Mouse (Mus musculus) B cell, adult 62 days (primary cell): ENCODE results near the gene Eno2. TPM values are rescaled to one million over a fixed set of nuclear protein-coding genes. Genes with fewer than 3 reads are reported as not detected.

Experiments used
- total RNA-seq: library from RNA; stranded (reverse); gene quantifications from 4 replicates; pipeline ENCODE4 v1.2.4, GENCODE M21; 2023

Gene Eno2
- 3.8 to 9.2 TPM (median 6.2 TPM) in 4 replicates for total RNA-seq

GRCm38 (mm10) chr6:124769101-124769765 is at the start of gene Eno2:
Gene Eno2 (minus strand): TSS chr6:124769673.

GRCm38 (mm10) chr6:124813933-124814332 is 44.5 kb upstream of the Eno2 start, which contains the start of gene Tpi1:
Gene Tpi1 (minus strand): TSS chr6:124814296.

GRCm38 (mm10) chr6:124808358-124809012 is 39.0 kb upstream of the Eno2 start, which contains the start of gene Spsb2:
Gene Spsb2 (plus strand): TSS chr6:124808661.

GRCm38 (mm10) chr6:124779222-124779983 is 9.9 kb upstream of the Eno2 start, which contains the start of gene Lrrc23:
Gene Lrrc23 (minus strand): TSS chr6:124779727.

GRCm38 (mm10) chr6:124755831-124756595 is 13.5 kb downstream of the Eno2 start, which contains the start of the genes Gm45234 and Atn1:
Gene Gm45234 (minus strand): TSS chr6:124756021.
Gene Atn1 (minus strand): TSS chr6:124756524.

GRCm38 (mm10) chr6:124740888-124741761 is 28.3 kb downstream of the Eno2 start, which contains the start of gene Grcc10:
Gene Grcc10 (minus strand): TSS chr6:124741374.

GRCm38 (mm10) chr6:124738511-124739023 is 30.9 kb downstream of the Eno2 start, which contains the start of gene Ptpn6:
Gene Ptpn6 (minus strand): TSS chr6:124738714.

GRCm38 (mm10) chr6:124711824-124712782 is 57.4 kb downstream of the Eno2 start, which contains the start of the genes Emg1 and Phb2:
Gene Emg1 (minus strand): TSS chr6:124712178.
Gene Phb2 (plus strand): TSS chr6:124712336.

Other genes starting within 250 kb of the Eno2 start
- gene C1s1, start 227.3 kb downstream of the Eno2 start, total RNA-seq: 0.19 to 0.85 TPM (median 0.56 TPM) in 4 replicates
- gene C1rb, start 199.4 kb downstream of the Eno2 start, total RNA-seq: not detected in 4 replicates
- gene C1s2, start 133.6 kb downstream of the Eno2 start, total RNA-seq: not detected in 4 replicates
- 42.2 to 48.8 TPM (median 45.2 TPM) in 4 replicates for gene Lpcat3, start 106.6 kb downstream of the Eno2 start, total RNA-seq
- 115 to 118 TPM (median 117 TPM) in 4 replicates for gene Emg1, start 57.5 kb downstream of the Eno2 start, total RNA-seq
- gene Phb2, start 57.3 kb downstream of the Eno2 start, total RNA-seq: 203 to 223 TPM (median 208 TPM) in 4 replicates
- 539 to 564 TPM (median 559 TPM) in 4 replicates for gene Ptpn6, start 31.0 kb downstream of the Eno2 start, total RNA-seq
- 241 to 258 TPM (median 254 TPM) in 4 replicates for gene Grcc10, start 28.3 kb downstream of the Eno2 start, total RNA-seq
- gene Gm45234, start 13.7 kb downstream of the Eno2 start, total RNA-seq: not detected in 4 replicates
- 25.6 to 34.0 TPM (median 29.7 TPM) in 4 replicates for gene Atn1, start 13.1 kb downstream of the Eno2 start, total RNA-seq
- 3.5 to 6.6 TPM (median 4.1 TPM) in 4 replicates for gene Lrrc23, start 10.1 kb upstream of the Eno2 start, total RNA-seq
- 6.7 to 7.2 TPM (median 6.9 TPM) in 4 replicates for gene Spsb2, start 39.0 kb upstream of the Eno2 start, total RNA-seq
- gene Tpi1, start 44.6 kb upstream of the Eno2 start, total RNA-seq: 52.3 to 60.9 TPM (median 55.2 TPM) in 4 replicates
- gene Usp5, start 59.8 kb upstream of the Eno2 start, total RNA-seq: 76.6 to 80.7 TPM (median 78.4 TPM) in 4 replicates
- gene Cdca3, start 59.9 kb upstream of the Eno2 start, total RNA-seq: 1.0 to 3.3 TPM (median 1.9 TPM) in 4 replicates
- gene Gnb3, start 70.6 kb upstream of the Eno2 start, total RNA-seq: not detected in 4 replicates
- gene P3h3, start 88.1 kb upstream of the Eno2 start, total RNA-seq: not detected in 4 replicates
- 0.36 to 1.1 TPM (median 0.58 TPM) in 4 replicates for gene Gpr162, start 94.3 kb upstream of the Eno2 start, total RNA-seq
- gene Cd4, start 118.5 kb upstream of the Eno2 start, total RNA-seq: 0.63 to 1.4 TPM (median 1.1 TPM) in 4 replicates
- 0.29 to 0.66 TPM (median 0.52 TPM) in 4 replicates for gene Lag3, start 142.0 kb upstream of the Eno2 start, total RNA-seq
- 43.8 to 58.5 TPM (median 52.8 TPM) in 4 replicates for gene Ptms, start 150.4 kb upstream of the Eno2 start, total RNA-seq
- 93.4 to 104 TPM (median 97.7 TPM) in 4 replicates for gene Mlf2, start 161.7 kb upstream of the Eno2 start, total RNA-seq
- gene Cops7a, start 195.9 kb upstream of the Eno2 start, total RNA-seq: 42.7 to 58.0 TPM (median 49.0 TPM) in 4 replicates
- 1.0 to 4.5 TPM in 2 of 4 replicates, not detected in the others for gene Pianp, start 227.0 kb upstream of the Eno2 start, total RNA-seq
- 94.5 to 101 TPM (median 96.3 TPM) in 4 replicates for gene Zfp384, start 239.5 kb upstream of the Eno2 start, total RNA-seq